Mouse (Mus musculus): ENCODE measurements at regions not wholly inside any gene's neighbourhood (a gene's known extent, or its start where the extent isn't known, plus 50 kb on each side); places are given as distances from the start of the nearest gene placed in this dataset.
"Not testable (repeated sequence)": the region's sequence is repeated elsewhere in the genome, so short reads cannot be mapped to it uniquely, and the experiment has no call there.

GRCm38 (mm10) chr14:53649189-53649588 is 604.7 kb downstream of the Dad1 start:
- H3K9me3 ChIP-seq (ENCODE audit: control insufficient read depth, low read length); ATAC-seq (ENCODE audit: low FRiP score, low read depth); DNase-seq (ENCODE audit: low spot score); H3K4me3 ChIP-seq (replicated peaks; ENCODE audit: low read length); H3K27me3 ChIP-seq (ENCODE audit: control insufficient read depth, insufficient read depth, low read length); H3K36me3 ChIP-seq (ENCODE audit: control insufficient read depth, insufficient read depth, low read length); H3K4me1 ChIP-seq (ENCODE audit: control insufficient read depth, insufficient read depth, low read length); H3K27ac ChIP-seq (replicated peaks; ENCODE audit: low read depth, low read length); H3K9ac ChIP-seq (ENCODE audit: low read depth, low read length, severe bottlenecking); H3K4me2 ChIP-seq (replicated peaks; ENCODE audit: low read depth, low read length, severe bottlenecking): not testable (repeated sequence)
- WGBS = 100% methylated on average over 2 of the region's 2 CpGs

DNA sequence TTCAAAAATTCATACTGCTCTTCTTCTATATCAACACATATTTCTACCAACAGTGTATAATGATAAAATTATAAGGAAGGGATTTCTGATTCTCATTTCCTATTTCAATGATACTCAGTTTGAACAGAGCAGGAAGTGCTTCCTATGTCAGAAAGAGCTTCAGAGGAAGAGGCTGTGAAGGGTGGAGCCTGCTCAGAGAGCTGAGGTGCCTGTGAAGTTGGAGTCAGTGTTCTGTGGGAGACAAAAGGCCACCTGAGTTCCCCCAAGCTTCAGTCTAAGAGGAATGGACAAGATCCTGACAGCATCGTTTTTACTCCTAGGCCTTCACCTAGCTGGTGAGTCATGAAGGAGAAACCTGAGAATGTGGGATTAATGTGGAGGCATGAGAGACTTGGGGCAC is 613.5 kb downstream of the Dad1 start:
- not testable (repeated sequence) for H3K9ac ChIP-seq (ENCODE audit: low read depth, low read length, severe bottlenecking); ATAC-seq (ENCODE audit: low FRiP score, low read depth); H3K27me3 ChIP-seq (ENCODE audit: control insufficient read depth, insufficient read depth, low read length); H3K4me1 ChIP-seq (ENCODE audit: control insufficient read depth, insufficient read depth, low read length); H3K4me3 ChIP-seq (replicated peaks; ENCODE audit: low read length); H3K4me2 ChIP-seq (replicated peaks; ENCODE audit: low read depth, low read length, severe bottlenecking); DNase-seq (ENCODE audit: low spot score); H3K27ac ChIP-seq (replicated peaks; ENCODE audit: low read depth, low read length); H3K9me3 ChIP-seq (ENCODE audit: control insufficient read depth, low read length); H3K36me3 ChIP-seq (ENCODE audit: control insufficient read depth, insufficient read depth, low read length)
- 80% methylated on average over 1 of the region's 1 CpGs for WGBS

DNA sequence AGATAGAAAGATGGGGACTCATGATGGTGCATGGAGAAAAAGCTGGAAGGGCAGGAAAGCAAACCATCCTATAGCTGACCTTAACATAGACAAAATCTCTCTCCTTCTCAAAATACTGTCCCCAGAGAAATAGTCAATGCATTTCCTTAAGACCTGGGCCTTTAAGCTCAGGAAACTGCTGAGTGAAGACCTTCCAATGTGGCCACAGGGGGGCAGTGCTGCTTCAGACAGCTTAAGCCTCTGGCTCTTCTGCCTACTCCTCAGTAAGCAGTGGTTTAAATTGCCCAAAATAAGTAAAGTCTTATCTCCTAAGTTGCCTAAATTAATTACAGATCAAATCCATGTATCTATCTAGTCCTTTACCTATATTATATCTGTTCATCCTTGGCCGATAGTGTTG is 616.2 kb downstream of the Dad1 start:
- H3K4me3 ChIP-seq (replicated peaks; ENCODE audit: low read length); H3K9me3 ChIP-seq (ENCODE audit: control insufficient read depth, low read length); H3K27ac ChIP-seq (replicated peaks; ENCODE audit: low read depth, low read length); H3K9ac ChIP-seq (ENCODE audit: low read depth, low read length, severe bottlenecking); H3K4me1 ChIP-seq (ENCODE audit: control insufficient read depth, insufficient read depth, low read length); ATAC-seq (ENCODE audit: low FRiP score, low read depth); H3K27me3 ChIP-seq (ENCODE audit: control insufficient read depth, insufficient read depth, low read length); H3K4me2 ChIP-seq (replicated peaks; ENCODE audit: low read depth, low read length, severe bottlenecking); H3K36me3 ChIP-seq (ENCODE audit: control insufficient read depth, insufficient read depth, low read length); DNase-seq (ENCODE audit: low spot score): not testable (repeated sequence)
- 80% methylated on average over 1 of the region's 1 CpGs for WGBS

DNA sequence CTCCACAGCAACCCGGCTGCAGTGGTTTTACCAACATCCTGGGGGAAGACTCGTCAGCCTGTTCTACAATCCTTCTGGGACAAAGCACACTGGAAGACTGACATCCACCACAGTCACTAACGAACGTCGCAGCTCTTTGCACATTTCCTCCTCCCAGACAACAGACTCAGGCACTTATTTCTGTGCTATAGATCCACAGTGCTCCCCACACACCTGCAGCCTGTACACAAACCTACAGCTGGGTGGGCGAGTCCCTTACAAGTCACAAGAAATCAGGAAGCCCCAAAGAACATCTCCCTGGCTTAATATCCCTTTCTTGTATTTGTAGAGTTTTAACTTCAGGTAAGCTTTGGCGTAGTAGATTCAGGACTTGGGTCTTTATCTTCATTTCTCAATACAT is 618.7 kb downstream of the Dad1 start:
- not testable (repeated sequence) for H3K4me2 ChIP-seq (replicated peaks; ENCODE audit: low read depth, low read length, severe bottlenecking); H3K9ac ChIP-seq (ENCODE audit: low read depth, low read length, severe bottlenecking); H3K27ac ChIP-seq (replicated peaks; ENCODE audit: low read depth, low read length); H3K4me1 ChIP-seq (ENCODE audit: control insufficient read depth, insufficient read depth, low read length); H3K27me3 ChIP-seq (ENCODE audit: control insufficient read depth, insufficient read depth, low read length); H3K36me3 ChIP-seq (ENCODE audit: control insufficient read depth, insufficient read depth, low read length); DNase-seq (ENCODE audit: low spot score); ATAC-seq (ENCODE audit: low FRiP score, low read depth); H3K9me3 ChIP-seq (ENCODE audit: control insufficient read depth, low read length); H3K4me3 ChIP-seq (replicated peaks; ENCODE audit: low read length)
- WGBS = 57% methylated on average over 7 of the region's 7 CpGs

DNA sequence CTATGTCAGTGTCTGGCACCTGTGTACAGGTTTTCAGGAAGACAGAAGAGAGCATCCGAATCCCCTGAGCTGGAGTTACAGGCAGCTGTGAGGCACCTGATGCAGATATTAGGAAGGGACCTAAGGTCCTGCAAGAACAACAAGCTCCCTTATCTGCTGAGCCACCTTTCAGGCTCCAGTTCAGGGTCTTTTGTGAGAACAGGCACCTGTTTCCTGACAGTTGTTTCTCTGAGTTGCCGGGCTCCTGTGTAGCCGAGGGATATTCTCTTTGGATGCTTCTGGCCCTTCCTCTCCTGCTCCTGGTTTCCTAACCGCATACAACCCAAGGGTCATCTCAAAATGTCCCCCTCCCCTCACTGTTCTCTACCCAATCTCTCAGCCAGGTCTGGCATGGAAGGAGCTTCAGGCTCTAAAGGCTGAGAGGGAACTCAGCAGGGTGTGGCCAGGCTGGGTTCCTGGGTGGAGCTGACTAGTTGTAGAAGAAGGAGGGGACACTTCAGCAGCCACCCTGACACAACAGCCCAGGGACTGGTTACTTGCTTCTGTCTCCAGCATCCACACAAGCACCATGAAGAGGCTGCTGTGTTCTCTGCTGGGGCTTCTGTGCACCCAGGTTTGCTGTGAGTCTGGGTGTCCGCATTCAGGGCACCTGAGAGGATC is 619.5 kb downstream of the Dad1 start:
- H3K4me2 ChIP-seq (replicated peaks; ENCODE audit: low read depth, low read length, severe bottlenecking); H3K27me3 ChIP-seq (ENCODE audit: control insufficient read depth, insufficient read depth, low read length); H3K9ac ChIP-seq (ENCODE audit: low read depth, low read length, severe bottlenecking); H3K4me3 ChIP-seq (replicated peaks; ENCODE audit: low read length); H3K36me3 ChIP-seq (ENCODE audit: control insufficient read depth, insufficient read depth, low read length); DNase-seq (ENCODE audit: low spot score); H3K9me3 ChIP-seq (ENCODE audit: control insufficient read depth, low read length); H3K27ac ChIP-seq (replicated peaks; ENCODE audit: low read depth, low read length); ATAC-seq (ENCODE audit: low FRiP score, low read depth); H3K4me1 ChIP-seq (ENCODE audit: control insufficient read depth, insufficient read depth, low read length): not testable (repeated sequence)
- 56% methylated on average over 5 of the region's 5 CpGs for WGBS

DNA sequence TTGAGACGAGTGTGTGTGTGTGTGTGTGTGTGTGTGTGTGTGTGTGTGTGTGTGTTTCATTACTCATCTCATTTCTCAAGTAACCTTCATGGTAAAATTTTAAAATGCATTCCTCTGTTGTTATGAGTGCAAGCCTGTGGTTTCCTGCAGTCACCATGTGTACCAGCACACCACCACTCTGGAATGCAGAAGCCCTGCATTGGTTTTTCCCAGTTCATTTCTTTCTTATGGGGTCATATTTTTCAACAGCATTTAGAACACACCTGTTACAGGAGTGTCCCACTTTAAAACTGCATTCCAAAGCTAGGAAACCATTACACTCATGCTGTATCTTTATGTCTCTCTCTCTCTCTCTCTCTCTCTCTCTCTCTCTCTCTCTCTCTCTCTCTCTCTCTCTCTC is 620.2 kb downstream of the Dad1 start:
- WGBS = 44% methylated on average over 1 of the region's 1 CpGs
- H3K4me2 ChIP-seq (replicated peaks; ENCODE audit: low read depth, low read length, severe bottlenecking); H3K36me3 ChIP-seq (ENCODE audit: control insufficient read depth, insufficient read depth, low read length); DNase-seq (ENCODE audit: low spot score); H3K27me3 ChIP-seq (ENCODE audit: control insufficient read depth, insufficient read depth, low read length); H3K9me3 ChIP-seq (ENCODE audit: control insufficient read depth, low read length); H3K4me1 ChIP-seq (ENCODE audit: control insufficient read depth, insufficient read depth, low read length); H3K9ac ChIP-seq (ENCODE audit: low read depth, low read length, severe bottlenecking); ATAC-seq (ENCODE audit: low FRiP score, low read depth); H3K4me3 ChIP-seq (replicated peaks; ENCODE audit: low read length); H3K27ac ChIP-seq (replicated peaks; ENCODE audit: low read depth, low read length): not testable (repeated sequence)

- H3K36me3 ChIP-seq (ENCODE audit: control insufficient read depth, insufficient read depth, low read length); H3K9me3 ChIP-seq (ENCODE audit: control insufficient read depth, low read length); H3K9ac ChIP-seq (ENCODE audit: low read depth, low read length, severe bottlenecking); DNase-seq (ENCODE audit: low spot score); H3K27ac ChIP-seq (replicated peaks; ENCODE audit: low read depth, low read length); H3K4me2 ChIP-seq (replicated peaks; ENCODE audit: low read depth, low read length, severe bottlenecking); H3K4me1 ChIP-seq (ENCODE audit: control insufficient read depth, insufficient read depth, low read length); H3K27me3 ChIP-seq (ENCODE audit: control insufficient read depth, insufficient read depth, low read length); H3K4me3 ChIP-seq (replicated peaks; ENCODE audit: low read length); ATAC-seq (ENCODE audit: low FRiP score, low read depth): not testable (repeated sequence)
- WGBS = 60% methylated on average over 4 of the region's 4 CpGs
Measured at GRCm38 (mm10) chr14:53621376-53621775, 632.5 kb downstream of the Dad1 start.

GRCm38 (mm10) chr14:53616061-53616460 is 637.8 kb downstream of the Dad1 start:
- WGBS = 41% methylated on average over 3 of the region's 3 CpGs
- H3K36me3 ChIP-seq (ENCODE audit: control insufficient read depth, insufficient read depth, low read length); H3K4me2 ChIP-seq (replicated peaks; ENCODE audit: low read depth, low read length, severe bottlenecking); H3K4me3 ChIP-seq (replicated peaks; ENCODE audit: low read length); H3K9me3 ChIP-seq (ENCODE audit: control insufficient read depth, low read length); H3K27ac ChIP-seq (replicated peaks; ENCODE audit: low read depth, low read length); DNase-seq (ENCODE audit: low spot score); H3K4me1 ChIP-seq (ENCODE audit: control insufficient read depth, insufficient read depth, low read length); H3K9ac ChIP-seq (ENCODE audit: low read depth, low read length, severe bottlenecking); H3K27me3 ChIP-seq (ENCODE audit: control insufficient read depth, insufficient read depth, low read length); ATAC-seq (ENCODE audit: low FRiP score, low read depth): not testable (repeated sequence)
